Mouse (Mus musculus) stomach, embryonic 15.5 days (tissue): ENCODE measurements around the gene Cdk8. TPM values are rescaled to one million over a fixed set of nuclear protein-coding genes. Genes with fewer than 3 reads are reported as not detected.

Experiments used
- ATAC-seq: fragments of 200-750 bp; cut with Nextera tagmentation; 2 replicates; pipeline ENCODE4 v1.8.0; 2017; ENCODE audit warnings: low read depth, moderate number of reproducible peaks, moderate TSS enrichment; ENCODE audit not compliant: insufficient read depth, low FRiP score
- H3K27ac ChIP-seq: fragments of 300-500 bp; sonication (generic); 2 replicates; pipeline ENCODE4 v1.5.1; 2015; ENCODE audit warnings: mild to moderate bottlenecking, inconsistent platforms
- H3K27me3 ChIP-seq: fragments of 300-500 bp; sonication (generic); replicated peaks from 2 replicates; pipeline ENCODE4 v1.6.1; 2015; ENCODE audit warnings: inconsistent platforms
- H3K36me3 ChIP-seq: fragments of 300-500 bp; sonication (generic); 2 replicates; pipeline ENCODE4 v1.6.1; 2015; ENCODE audit warnings: inconsistent platforms
- H3K4me1 ChIP-seq: fragments of 300-500 bp; sonication (generic); 2 replicates; pipeline ENCODE4 v1.6.1; 2015; ENCODE audit warnings: inconsistent platforms
- H3K4me2 ChIP-seq: fragments of 300-500 bp; sonication (generic); 2 replicates; pipeline ENCODE4 v1.6.1; 2015; ENCODE audit warnings: mild to moderate bottlenecking, inconsistent platforms
- H3K4me3 ChIP-seq: fragments of 300-500 bp; sonication (generic); replicated peaks from 2 replicates; pipeline ENCODE4 v1.5.1; 2015; ENCODE audit warnings: inconsistent platforms
- H3K9ac ChIP-seq: fragments of 300-500 bp; sonication (generic); 2 replicates; pipeline ENCODE4 v1.6.1; 2015; ENCODE audit warnings: inconsistent platforms
- H3K9me3 ChIP-seq: fragments of 300-500 bp; sonication (generic); 2 replicates; pipeline ENCODE4 v1.6.1; 2016; ENCODE audit warnings: inconsistent platforms
- WGBS: fragments of 180-500 bp; shearing (Covaris S2); methylation state at CpG from one replicate; pipeline ENCODE4 v1.1.7; 2015; 5-methylcytosine and 5-hydroxymethylcytosine counted together
- polyA plus RNA-seq: library from polyadenylated mRNA; unstranded; fragments of >200 nt; fragmentation: Nextera tagmentation; extraction: Ambion mirVana; gene quantifications from 2 replicates; pipeline ENCODE4 v1.2.1, GENCODE M21; 2015

Cdk8 gene
- polyA plus RNA-seq, 1 experiment from 2014 or later: 20.5 TPM

- H3K27me3 ChIP-seq: no peaks in the 10 kb centered on the region
- H3K27ac ChIP-seq: no peak overlapping the region
- H3K9ac ChIP-seq: no peak overlapping the region
- 74% methylated on average over 7 of the region's 7 CpGs for WGBS
- H3K36me3 ChIP-seq: no peaks in the 10 kb centered on the region
- H3K4me1 ChIP-seq: no peaks in the 10 kb centered on the region
- H3K4me3 ChIP-seq: no peak overlapping the region
- no peak for ATAC-seq
- no peak overlapping the region for H3K4me2 ChIP-seq
- H3K9me3 ChIP-seq: no peaks in the 10 kb centered on the region
Observed at GRCm38 (mm10) chr5:146332541-146332940, 101.5 kb downstream of the Cdk8 start.

GRCm38 (mm10) chr5:146334410-146334809 is 103.4 kb downstream of the Cdk8 start:
- Histone ChIP-seq H3K4me1 (no peaks in the 10 kb centered on the region), H3K27ac (no peak overlapping the region), H3K27me3 (no peaks in the 10 kb centered on the region), H3K9me3 (no peaks in the 10 kb centered on the region), H3K4me2 (no peak overlapping the region), H3K4me3 (no peak overlapping the region), H3K36me3 (no peaks in the 10 kb centered on the region), H3K9ac (no peak overlapping the region)
- peak; percentile 34; the same call in 1 of the 2 replicates for ATAC-seq
- whole genome bisulfite sequencing: 71% methylated on average over 1 of the region's 1 CpGs

GRCm38 (mm10) chr5:146338064-146338463 is 107.0 kb downstream of the Cdk8 start:
- no peak overlapping the region for H3K4me3 ChIP-seq
- H3K4me1 ChIP-seq: no peaks in the 10 kb centered on the region
- WGBS: 50% methylated on average over 9 of the region's 9 CpGs
- no peak overlapping the region for H3K9ac ChIP-seq
- no peaks in the 10 kb centered on the region for H3K36me3 ChIP-seq
- ATAC-seq: no peak
- H3K4me2 ChIP-seq: no peak overlapping the region
- no peak overlapping the region for H3K27ac ChIP-seq
- no peaks in the 10 kb centered on the region for H3K9me3 ChIP-seq
- H3K27me3 ChIP-seq: no peaks in the 10 kb centered on the region

GRCm38 (mm10) chr5:146340037-146340436 is 109.0 kb downstream of the Cdk8 start:
- WGBS: 72% methylated on average over 4 of the region's 4 CpGs
- ATAC-seq: no peak
- H3K27me3 ChIP-seq: no peaks in the 10 kb centered on the region
- H3K4me3 ChIP-seq: no peak overlapping the region
- no peaks in the 10 kb centered on the region for H3K9me3 ChIP-seq
- H3K9ac ChIP-seq: no peak overlapping the region
- H3K27ac ChIP-seq: no peak overlapping the region
- H3K36me3 ChIP-seq: no peaks in the 10 kb centered on the region
- no peaks in the 10 kb centered on the region for H3K4me1 ChIP-seq
- H3K4me2 ChIP-seq: no peak overlapping the region

GRCm38 (mm10) chr5:146344911-146345686 is 114.1 kb downstream of the Cdk8 start:
- H3K4me2 ChIP-seq: no peak overlapping the region
- H3K36me3 ChIP-seq: no peaks in the 10 kb centered on the region
- no peak for ATAC-seq
- 88% methylated on average over 12 of the region's 12 CpGs for WGBS
- no peak overlapping the region for H3K4me3 ChIP-seq
- no peaks in the 10 kb centered on the region for H3K27me3 ChIP-seq
- H3K4me1 ChIP-seq: no peaks in the 10 kb centered on the region
- no peak overlapping the region for H3K9ac ChIP-seq
- no peak overlapping the region for H3K27ac ChIP-seq
- no peaks in the 10 kb centered on the region for H3K9me3 ChIP-seq

DNA sequence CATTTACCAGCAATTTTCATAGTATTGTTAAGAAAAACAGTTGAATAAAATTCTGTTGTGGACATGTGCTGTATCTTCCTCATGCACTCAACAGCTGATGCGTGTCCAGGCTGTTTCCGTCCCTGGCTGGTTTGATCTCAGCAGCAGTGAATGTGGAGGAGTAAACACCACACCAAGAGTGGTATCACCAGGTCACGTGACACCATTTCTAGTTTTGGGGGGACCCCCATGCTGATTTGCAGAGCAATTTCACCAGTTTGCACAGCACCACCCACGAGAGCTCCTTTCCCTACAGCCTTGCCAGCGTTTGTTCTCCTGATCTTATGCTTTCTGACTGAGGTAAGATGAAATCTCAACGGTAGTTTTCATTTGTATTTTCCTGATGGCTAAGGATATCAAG is 116.1 kb downstream of the Cdk8 start:
- H3K27me3 ChIP-seq: no peaks in the 10 kb centered on the region
- H3K4me2 ChIP-seq: no peak overlapping the region
- H3K4me3 ChIP-seq: no peak overlapping the region
- H3K36me3 ChIP-seq: no peaks in the 10 kb centered on the region
- H3K27ac ChIP-seq: no peak overlapping the region
- ATAC-seq: no peak
- 75% methylated on average over 6 of the region's 6 CpGs for WGBS
- no peak overlapping the region for H3K9ac ChIP-seq
- no peaks in the 10 kb centered on the region for H3K9me3 ChIP-seq
- H3K4me1 ChIP-seq: no peaks in the 10 kb centered on the region

GRCm38 (mm10) chr5:146349183-146349582 is 118.2 kb downstream of the Cdk8 start:
- H3K4me2 ChIP-seq: no peak overlapping the region
- 72% methylated on average over 3 of the region's 3 CpGs for WGBS
- ATAC-seq: no peak
- no peak overlapping the region for H3K27ac ChIP-seq
- H3K4me1 ChIP-seq: no peaks in the 10 kb centered on the region
- no peaks in the 10 kb centered on the region for H3K9me3 ChIP-seq
- no peak overlapping the region for H3K9ac ChIP-seq
- H3K27me3 ChIP-seq: no peaks in the 10 kb centered on the region
- no peaks in the 10 kb centered on the region for H3K36me3 ChIP-seq
- no peak overlapping the region for H3K4me3 ChIP-seq

DNA sequence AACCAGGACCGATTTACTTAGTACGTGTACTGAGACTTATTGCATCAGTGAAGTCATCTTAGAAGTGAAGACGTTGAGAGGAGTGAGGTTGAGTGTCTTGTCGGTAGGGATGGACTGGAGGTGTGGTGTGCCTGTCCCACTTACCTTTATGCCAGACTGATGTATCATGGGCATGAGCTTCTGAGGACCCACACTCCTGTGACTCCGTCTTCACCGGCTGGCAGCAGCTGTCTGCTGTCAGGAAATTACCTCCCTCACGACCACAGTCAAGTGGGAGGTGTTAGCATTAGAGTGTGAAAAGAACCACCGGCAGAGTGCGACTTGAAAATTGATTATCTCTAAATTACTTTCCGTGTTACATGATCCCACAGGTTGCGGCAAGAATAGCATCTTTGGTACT is 119.8 kb downstream of the Cdk8 start:
- H3K27me3 ChIP-seq: no peaks in the 10 kb centered on the region
- no peaks in the 10 kb centered on the region for H3K4me1 ChIP-seq
- no peaks in the 10 kb centered on the region for H3K36me3 ChIP-seq
- WGBS: 69% methylated on average over 11 of the region's 11 CpGs
- no peak overlapping the region for H3K9ac ChIP-seq
- H3K4me2 ChIP-seq: no peak overlapping the region
- H3K9me3 ChIP-seq: no peaks in the 10 kb centered on the region
- no peak for ATAC-seq
- H3K4me3 ChIP-seq: no peak overlapping the region
- H3K27ac ChIP-seq: no peak overlapping the region

GRCm38 (mm10) chr5:146352006-146352405 is 121.0 kb downstream of the Cdk8 start:
- Histone ChIP-seq H3K27ac (no peak overlapping the region), H3K4me1 (no peaks in the 10 kb centered on the region), H3K36me3 (no peaks in the 10 kb centered on the region), H3K27me3 (no peaks in the 10 kb centered on the region), H3K9me3 (no peaks in the 10 kb centered on the region), H3K9ac (no peak overlapping the region), H3K4me2 (no peak overlapping the region), H3K4me3 (no peak overlapping the region)
- WGBS: 80% methylated on average over 7 of the region's 7 CpGs
- no peak for ATAC-seq

Other genes with a start within 250 kb of the Cdk8 start
- 0.10 TPM in 1 of 2 replicates, not detected in the other for gene Cyp3a25, start 221.6 kb upstream of the Cdk8 start, polyA plus RNA-seq
- gene Cyp3a59, start 152.0 kb upstream of the Cdk8 start, polyA plus RNA-seq: not detected in 2 replicates
- gene Gm5565, start 70.7 kb upstream of the Cdk8 start, polyA plus RNA-seq: not detected in 2 replicates
- gene Gm6309, start 60.5 kb upstream of the Cdk8 start, polyA plus RNA-seq: not detected in 2 replicates
- not detected in 2 replicates for gene 1700001J03Rik, start 45.9 kb upstream of the Cdk8 start, polyA plus RNA-seq
- 47.1 and 48.2 TPM in 2 replicates for gene Rnf6, start 9.7 kb upstream of the Cdk8 start, polyA plus RNA-seq
- 1.8 TPM in 2 replicates for gene Wasf3, start 153.8 kb downstream of the Cdk8 start, polyA plus RNA-seq